Mouse (Mus musculus): Measurements from ENCODE around the gene Zfp771. TPM values are rescaled to one million over a fixed set of nuclear protein-coding genes. Genes with fewer than 3 reads are reported as not detected.
A peak's percentile ranks its signal among the peaks of the same experiment; 100 is the strongest.

Zfp771 gene
- polyA plus RNA-seq (2012; ENCODE audit: insufficient read depth, insufficient read length, missing spikeins): 7.1 and 14.4 TPM in 2 replicates

GRCm38 (mm10) chr7:127243870-127244657 lies at the start of gene Zfp771:
TSS of gene Zfp771 (plus strand) at chr7:127244274.
- H3K27ac ChIP-seq (replicated peaks; ENCODE audit: low read depth, low read length): peak within 1 kb of the TSS; percentile 57
- H3K4me1 ChIP-seq (ENCODE audit: control insufficient read depth, insufficient read depth, insufficient read length, low read length): peaks cover 4% of the 10 kb centered on the region
- peak within 1 kb of the TSS; percentile 89 for H3K4me3 ChIP-seq (ENCODE audit: insufficient read depth, low read depth, low read length)

- peaks cover 5% of the 10 kb centered on the region for H3K4me1 ChIP-seq (ENCODE audit: control insufficient read depth, insufficient read depth, insufficient read length, low read length)
- H3K27ac ChIP-seq (replicated peaks; ENCODE audit: low read depth, low read length): no peak overlapping the region
- peak overlapping the region; percentile 82 for H3K4me3 ChIP-seq (ENCODE audit: insufficient read depth, low read depth, low read length)
Observed at GRCm38 (mm10) chr7:127194633-127195029, 49.4 kb upstream of the Zfp771 start.

DNA sequence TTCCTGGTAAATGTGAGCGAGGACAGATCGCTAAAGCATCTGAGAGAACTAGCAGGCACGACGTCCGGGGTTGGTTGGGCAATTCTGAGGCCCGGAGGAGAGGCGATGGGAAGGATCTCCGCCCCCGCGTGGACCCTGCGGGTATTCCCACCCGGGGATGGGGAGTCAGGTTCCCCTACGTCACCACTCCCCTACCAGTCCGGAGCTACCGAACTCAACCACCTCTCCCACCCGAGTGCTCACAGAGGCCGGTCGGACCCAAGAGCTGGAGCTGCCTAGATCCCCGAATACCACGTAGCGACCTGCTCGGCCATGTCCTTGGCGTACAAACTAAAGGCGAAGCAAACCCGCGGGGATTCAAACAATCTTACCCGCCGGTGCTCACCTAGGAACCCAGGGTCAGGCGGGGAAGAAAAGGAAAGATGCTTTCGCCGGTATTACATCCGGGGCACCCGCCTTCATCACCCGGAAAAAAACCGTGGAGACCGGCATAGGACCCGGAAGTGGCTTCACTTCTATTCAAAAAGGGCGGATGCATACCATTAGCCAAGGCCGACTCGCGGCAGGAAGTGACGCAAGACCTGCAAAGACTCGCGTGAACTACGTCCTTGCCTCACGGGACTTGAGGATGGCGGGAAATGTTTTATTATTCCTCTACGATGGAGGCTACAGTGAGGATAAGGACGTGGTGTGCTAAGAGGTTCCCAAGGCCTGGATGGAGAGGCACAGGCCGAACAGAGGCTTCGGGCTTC lies 48.4 kb upstream of the Zfp771 start, which contains the start of gene Cd2bp2:
Gene Cd2bp2 (minus strand): TSS at position 507 of the 752 bp plus-strand sequence.
- H3K4me3 ChIP-seq (ENCODE audit: insufficient read depth, low read depth, low read length): peak within 1 kb of the TSS; percentile 82
- H3K4me1 ChIP-seq (ENCODE audit: control insufficient read depth, insufficient read depth, insufficient read length, low read length): peaks cover 5% of the 10 kb centered on the region
- H3K27ac ChIP-seq (replicated peaks; ENCODE audit: low read depth, low read length): peak within 1 kb of the TSS; percentile 56

- Histone ChIP-seq H3K27ac (replicated peaks; ENCODE audit: low read depth, low read length) (0 out of 2 replicates have a peak overlapping the region, but pooled peaks have one; percentile 35), H3K4me1 (ENCODE audit: control insufficient read depth, insufficient read depth, insufficient read length, low read length) (peaks cover 5% of the 10 kb centered on the region), H3K4me3 (ENCODE audit: insufficient read depth, low read depth, low read length) (peak overlapping the region; percentile 63)
Observed at GRCm38 (mm10) chr7:127196484-127196883, 47.6 kb upstream of the Zfp771 start.

DNA sequence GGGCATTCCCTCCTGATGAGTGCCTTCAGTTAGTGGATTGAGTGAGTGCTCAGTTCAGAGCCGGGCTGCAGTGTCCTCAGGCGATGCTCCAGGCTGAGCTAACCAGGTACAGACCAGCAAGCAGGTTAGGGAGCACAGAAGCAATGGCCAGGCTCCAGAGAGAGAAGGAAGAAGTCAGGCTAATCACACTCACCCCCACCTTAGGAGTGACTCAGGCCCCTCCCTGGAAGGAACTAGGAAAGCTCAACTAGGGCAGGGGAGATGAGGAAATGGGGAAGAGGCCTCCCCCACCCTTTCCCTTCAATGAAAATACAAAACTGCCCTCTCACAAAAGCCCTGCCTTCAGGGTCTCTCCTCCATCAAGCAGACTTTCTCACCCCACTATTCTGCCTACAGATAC lies 37.5 kb upstream of the Zfp771 start:
- Histone ChIP-seq H3K27ac (replicated peaks; ENCODE audit: low read depth, low read length) (peak overlapping the region; percentile 35; the same call in 1 of the 2 replicates), H3K4me1 (ENCODE audit: control insufficient read depth, insufficient read depth, insufficient read length, low read length) (no peaks in the 10 kb centered on the region), H3K4me3 (ENCODE audit: insufficient read depth, low read depth, low read length) (peak overlapping the region; percentile 93)

DNA sequence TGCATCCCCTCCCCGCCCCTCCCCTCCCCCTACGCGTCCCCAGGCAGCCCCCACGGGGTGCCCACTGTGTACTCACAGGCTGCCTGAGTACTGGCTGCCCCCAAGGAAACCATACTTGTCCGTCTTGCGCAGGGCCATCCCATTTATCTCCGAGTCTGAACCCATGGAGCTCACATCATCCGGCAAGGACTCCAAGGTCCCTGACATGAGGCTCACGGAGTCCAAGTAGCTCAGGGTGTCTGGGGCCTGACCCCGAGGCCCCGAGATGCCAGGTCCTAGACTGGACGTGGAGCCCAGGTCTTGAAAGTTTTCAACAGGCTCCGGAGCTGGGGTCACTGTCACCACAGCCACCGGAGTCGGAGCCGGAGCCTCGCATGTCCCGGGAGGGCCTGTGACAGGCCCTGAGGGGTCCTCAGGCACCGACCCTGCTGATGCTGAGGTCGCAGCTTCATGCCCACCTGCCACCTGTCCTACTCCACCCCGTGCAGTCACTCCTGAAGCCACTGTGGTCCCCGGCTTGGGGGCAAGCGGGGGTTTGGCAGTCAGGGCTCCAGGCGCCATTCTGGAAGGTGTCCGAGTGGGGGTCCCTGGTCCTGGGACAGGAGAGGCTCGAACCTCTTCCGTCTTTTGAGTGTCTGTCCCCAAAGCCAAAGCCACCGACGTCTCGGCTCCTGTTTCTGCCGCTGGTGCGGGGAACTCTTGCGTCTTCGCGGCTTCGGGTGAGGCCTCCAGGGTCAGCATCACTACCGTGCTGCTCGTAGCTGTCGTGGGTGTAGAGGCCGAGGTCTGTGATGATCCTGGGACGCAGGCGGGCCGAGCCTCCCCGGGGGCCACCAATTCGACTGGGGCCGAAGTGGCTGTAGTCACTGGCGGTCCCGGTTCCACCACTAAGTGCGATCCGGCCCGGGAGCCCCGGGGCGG lies 36.4 kb upstream of the Zfp771 start:
- Histone ChIP-seq H3K4me1 (ENCODE audit: control insufficient read depth, insufficient read depth, insufficient read length, low read length) (no peaks in the 10 kb centered on the region), H3K27ac (replicated peaks; ENCODE audit: low read depth, low read length) (peak overlapping the region; percentile 58), H3K4me3 (ENCODE audit: insufficient read depth, low read depth, low read length) (peak overlapping the region; percentile 93)

GRCm38 (mm10) chr7:127208295-127208552 lies 35.9 kb upstream of the Zfp771 start, which contains the start of gene Tbc1d10b:
TSS of gene Tbc1d10b (minus strand) at chr7:127208468.
- Histone ChIP-seq H3K4me1 (ENCODE audit: control insufficient read depth, insufficient read depth, insufficient read length, low read length) (no peaks in the 10 kb centered on the region), H3K27ac (replicated peaks; ENCODE audit: low read depth, low read length) (peak within 1 kb of the TSS; percentile 58)

DNA sequence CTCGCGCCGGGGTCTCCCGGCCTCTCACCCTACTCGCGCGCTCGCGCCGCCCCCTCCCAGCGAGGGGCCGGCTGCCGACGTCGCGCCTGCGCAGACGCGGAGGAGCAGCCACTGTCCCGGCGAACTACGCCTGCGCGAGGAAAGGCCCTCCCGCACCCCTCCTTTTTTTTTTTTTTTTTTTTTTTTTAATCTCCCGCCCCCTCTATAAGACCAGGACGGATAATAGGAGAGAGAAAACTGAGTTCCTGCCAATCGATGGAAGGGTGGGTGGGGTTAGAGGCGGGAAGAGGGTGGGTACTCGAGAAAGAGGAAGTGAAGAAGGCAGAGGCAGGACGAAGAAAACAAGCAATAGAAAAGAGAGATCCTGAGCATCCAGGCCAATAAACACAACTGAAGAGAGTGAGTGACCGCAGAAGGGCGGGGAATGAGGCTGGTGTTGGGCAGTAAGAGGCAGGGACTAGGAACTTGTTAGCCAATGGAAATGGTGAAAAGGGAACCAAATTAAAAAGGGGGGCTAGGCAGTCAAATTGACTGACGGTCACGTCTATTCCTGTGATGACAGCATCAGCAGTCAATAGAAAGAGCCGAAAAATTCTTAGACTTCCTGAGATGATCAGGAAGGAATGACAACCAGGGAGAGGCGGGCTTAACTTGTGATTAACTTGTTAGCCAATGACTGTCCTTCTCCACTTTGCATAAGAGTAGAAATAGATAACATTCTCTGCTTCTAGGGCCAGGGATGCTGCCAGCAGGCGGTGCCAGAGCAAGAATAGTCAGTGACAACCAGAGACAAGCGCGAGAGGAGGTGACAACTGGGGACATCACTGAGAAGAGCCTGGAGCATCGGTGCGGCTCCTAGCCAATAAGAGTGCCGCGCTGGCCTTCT lies 35.3 kb upstream of the Zfp771 start, which contains the start of gene Mylpf:
Gene Mylpf (plus strand): TSS at position 338 of the 886 bp plus-strand sequence.
- Histone ChIP-seq H3K4me1 (ENCODE audit: control insufficient read depth, insufficient read depth, insufficient read length, low read length) (no peaks in the 10 kb centered on the region), H3K27ac (replicated peaks; ENCODE audit: low read depth, low read length) (peak within 1 kb of the TSS; percentile 58), H3K4me3 (ENCODE audit: insufficient read depth, low read depth, low read length) (peak within 1 kb of the TSS; percentile 93)

More at GRCm38 (mm10) chr7:127208295-127208552, 35.9 kb upstream of the Zfp771 start, which contains the start of gene Tbc1d10b:
- peak within 1 kb of the TSS; percentile 93 for H3K4me3 ChIP-seq (ENCODE audit: insufficient read depth, low read depth, low read length)

- H3K4me1 ChIP-seq (ENCODE audit: control insufficient read depth, insufficient read depth, insufficient read length, low read length): no peaks in the 10 kb centered on the region
- no peak overlapping the region for H3K27ac ChIP-seq (replicated peaks; ENCODE audit: low read depth, low read length)
- no peak overlapping the region for H3K4me3 ChIP-seq (ENCODE audit: insufficient read depth, low read depth, low read length)
Observed at GRCm38 (mm10) chr7:127209851-127210250, 34.2 kb upstream of the Zfp771 start.

DNA sequence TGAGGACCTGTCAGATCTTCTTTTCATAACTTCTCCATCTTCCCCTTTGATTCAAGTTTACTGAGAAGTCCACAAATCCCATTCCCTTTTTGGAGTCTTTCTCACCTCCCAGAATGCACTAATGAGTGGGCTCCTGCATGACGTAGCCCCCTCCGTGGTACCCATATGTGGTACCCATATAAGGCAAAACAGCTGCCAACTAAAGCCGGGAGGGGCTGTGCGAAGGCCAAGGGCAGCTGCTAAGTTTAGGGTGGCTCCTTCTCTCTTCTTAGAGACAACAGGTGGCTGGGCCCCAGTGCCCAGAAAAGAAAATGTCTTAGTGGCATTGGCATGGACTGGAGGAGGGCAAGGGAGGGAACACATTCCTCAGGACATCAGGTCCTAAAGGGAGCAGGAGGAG lies 33.8 kb upstream of the Zfp771 start:
- no peaks in the 10 kb centered on the region for H3K4me1 ChIP-seq (ENCODE audit: control insufficient read depth, insufficient read depth, insufficient read length, low read length)
- no peak overlapping the region for H3K4me3 ChIP-seq (ENCODE audit: insufficient read depth, low read depth, low read length)
- H3K27ac ChIP-seq (replicated peaks; ENCODE audit: low read depth, low read length): no peak overlapping the region

- H3K27ac ChIP-seq (replicated peaks; ENCODE audit: low read depth, low read length): no peak overlapping the region
- no peak overlapping the region for H3K4me3 ChIP-seq (ENCODE audit: insufficient read depth, low read depth, low read length)
- H3K4me1 ChIP-seq (ENCODE audit: control insufficient read depth, insufficient read depth, insufficient read length, low read length): no peaks in the 10 kb centered on the region
Observed at GRCm38 (mm10) chr7:127211014-127211745, 32.9 kb upstream of the Zfp771 start.

GRCm38 (mm10) chr7:127212432-127213250 lies 31.4 kb upstream of the Zfp771 start:
- no peak overlapping the region for H3K27ac ChIP-seq (replicated peaks; ENCODE audit: low read depth, low read length)
- H3K4me1 ChIP-seq (ENCODE audit: control insufficient read depth, insufficient read depth, insufficient read length, low read length): no peaks in the 10 kb centered on the region
- H3K4me3 ChIP-seq (ENCODE audit: insufficient read depth, low read depth, low read length): no peak overlapping the region; the same call in 1 of the 2 replicates

GRCm38 (mm10) chr7:127213485-127213884 lies 30.6 kb upstream of the Zfp771 start:
- H3K4me1 ChIP-seq (ENCODE audit: control insufficient read depth, insufficient read depth, insufficient read length, low read length): no peaks in the 10 kb centered on the region
- no peak overlapping the region for H3K27ac ChIP-seq (replicated peaks; ENCODE audit: low read depth, low read length)
- no peak overlapping the region for H3K4me3 ChIP-seq (ENCODE audit: insufficient read depth, low read depth, low read length)
